Mouse (Mus musculus) midbrain, embryonic 16.5 days (tissue): ENCODE results near the gene Ifi207. TPM values are rescaled to one million over a fixed set of nuclear protein-coding genes. Genes with fewer than 3 reads are reported as not detected.
"Not testable (repeated sequence)": the region's sequence is repeated elsewhere in the genome, so short reads cannot be mapped to it uniquely, and the experiment has no call there.

Experiments used
- ATAC-seq: fragments of 200-750 bp; cut with Nextera tagmentation; 2 replicates; pipeline ENCODE4 v1.8.0; 2017; ENCODE audit warnings: moderate TSS enrichment
- H3K27ac ChIP-seq: fragments of 300-500 bp; sonication (generic); 2 replicates; pipeline ENCODE4 v1.5.1; 2014; ENCODE audit warnings: mild to moderate bottlenecking, low read length, mixed read lengths
- H3K27me3 ChIP-seq: fragments of 300-500 bp; sonication (generic); 2 replicates; pipeline ENCODE4 v1.6.1; 2014; ENCODE audit warnings: low read depth, low read length, mixed read lengths; ENCODE audit not compliant: control insufficient read depth, insufficient read depth
- H3K36me3 ChIP-seq: fragments of 300-500 bp; sonication (generic); 2 replicates; pipeline ENCODE4 v1.6.1; 2014; ENCODE audit warnings: mild to moderate bottlenecking, low read length, moderate library complexity, mixed read lengths; ENCODE audit not compliant: control insufficient read depth, insufficient read depth
- H3K4me1 ChIP-seq: fragments of 300-500 bp; sonication (generic); 2 replicates; pipeline ENCODE4 v1.6.1; 2014; ENCODE audit warnings: mild to moderate bottlenecking, low read length, mixed read lengths; ENCODE audit not compliant: control insufficient read depth, insufficient read depth
- H3K4me2 ChIP-seq: fragments of 300-500 bp; sonication (generic); 2 replicates; pipeline ENCODE4 v1.6.1; 2014; ENCODE audit warnings: mild to moderate bottlenecking, low read length, mixed read lengths
- H3K4me3 ChIP-seq: fragments of 300-500 bp; sonication (generic); 2 replicates; pipeline ENCODE4 v1.5.1; 2014; ENCODE audit warnings: low read depth, mild to moderate bottlenecking, low read length, moderate library complexity, mixed read lengths
- H3K9ac ChIP-seq: fragments of 300-500 bp; sonication (generic); 2 replicates; pipeline ENCODE4 v1.6.1; 2014; ENCODE audit warnings: low read depth, low read length, mixed read lengths
- H3K9me3 ChIP-seq: fragments of 300-500 bp; sonication (generic); replicated peaks from 2 replicates; pipeline ENCODE4 v1.6.1; 2014; ENCODE audit warnings: mild to moderate bottlenecking, low read length, mixed read lengths; ENCODE audit not compliant: control insufficient read depth, poor library complexity, severe bottlenecking
- WGBS: fragments of 180-500 bp; shearing (Covaris S2); extraction: QIAGEN DNeasy Blood & Tissue Kit; methylation state at CpG from one replicate; pipeline ENCODE4 v1.1.7; 2014; 5-methylcytosine and 5-hydroxymethylcytosine counted together
- polyA plus RNA-seq: library from polyadenylated mRNA; unstranded; fragments of >200 nt; fragmentation: Nextera tagmentation; extraction: Ambion mirVana; gene quantifications from 2 replicates; pipeline ENCODE4 v1.2.1, GENCODE M21; 2015

Ifi207 gene
- polyA plus RNA-seq = 0.16 and 0.24 TPM in 2 replicates

DNA sequence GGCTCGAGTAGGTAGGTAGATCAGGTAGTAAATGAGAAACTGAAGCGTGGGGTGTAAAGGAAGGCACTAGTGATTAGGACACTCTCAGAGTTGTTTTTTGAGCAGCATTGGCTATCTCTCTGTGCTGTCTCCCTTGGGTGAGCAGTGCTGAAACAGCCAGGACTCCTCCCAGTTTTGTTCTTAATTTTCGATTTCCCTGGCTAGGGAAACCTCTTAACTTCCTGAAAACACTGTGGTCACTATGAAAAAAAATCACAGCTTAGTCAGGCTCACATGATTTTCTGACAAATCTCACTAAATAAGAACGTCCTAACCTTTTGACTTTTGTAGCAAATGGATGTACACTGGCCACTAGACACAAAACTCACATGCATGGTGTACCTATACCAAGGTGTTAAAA is at the start of gene Ifi207:
Gene Ifi207, minus strand, starts transcription at position 92 of the 400 bp plus-strand sequence.
- Histone ChIP-seq H3K4me1 (no peaks in the 10 kb centered on the region), H3K4me3 (no peak within 1 kb of the TSS), H3K4me2 (no peak within 1 kb of the TSS), H3K27ac (no peak within 1 kb of the TSS), H3K9ac (no peak within 1 kb of the TSS), H3K9me3 (no peaks in the 10 kb centered on the region), H3K27me3 (no peaks in the 10 kb centered on the region), H3K36me3 (no peaks in the 10 kb centered on the region)
- no peak for ATAC-seq
- 83% methylated on average over 4 of the region's 4 CpGs for WGBS

DNA sequence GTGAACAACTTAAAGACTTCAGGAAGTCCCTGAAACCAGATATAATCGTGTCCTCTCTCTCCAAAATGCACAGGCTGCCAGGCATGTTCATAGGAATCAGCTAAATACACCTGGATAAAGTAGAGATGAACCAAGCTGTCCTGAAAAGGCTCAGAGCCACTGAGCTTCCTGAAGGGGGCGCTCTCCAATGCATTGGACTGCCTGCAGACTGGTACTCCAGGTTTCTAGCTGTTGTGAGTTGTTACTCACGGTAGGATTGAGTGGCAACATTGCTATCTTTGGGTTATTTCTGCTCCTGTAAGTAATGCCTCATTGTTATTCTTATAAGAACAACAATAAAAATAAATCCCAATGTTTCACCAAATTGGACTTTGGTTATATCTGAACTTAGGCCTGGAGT is 31.9 kb upstream of the Ifi207 start:
- H3K9ac ChIP-seq, H3K4me3 ChIP-seq, H3K4me1 ChIP-seq, H3K9me3 ChIP-seq, H3K4me2 ChIP-seq, H3K27ac ChIP-seq, ATAC-seq, H3K27me3 ChIP-seq, H3K36me3 ChIP-seq: not testable (repeated sequence)
- 81% methylated on average over 2 of the region's 3 CpGs for WGBS

DNA sequence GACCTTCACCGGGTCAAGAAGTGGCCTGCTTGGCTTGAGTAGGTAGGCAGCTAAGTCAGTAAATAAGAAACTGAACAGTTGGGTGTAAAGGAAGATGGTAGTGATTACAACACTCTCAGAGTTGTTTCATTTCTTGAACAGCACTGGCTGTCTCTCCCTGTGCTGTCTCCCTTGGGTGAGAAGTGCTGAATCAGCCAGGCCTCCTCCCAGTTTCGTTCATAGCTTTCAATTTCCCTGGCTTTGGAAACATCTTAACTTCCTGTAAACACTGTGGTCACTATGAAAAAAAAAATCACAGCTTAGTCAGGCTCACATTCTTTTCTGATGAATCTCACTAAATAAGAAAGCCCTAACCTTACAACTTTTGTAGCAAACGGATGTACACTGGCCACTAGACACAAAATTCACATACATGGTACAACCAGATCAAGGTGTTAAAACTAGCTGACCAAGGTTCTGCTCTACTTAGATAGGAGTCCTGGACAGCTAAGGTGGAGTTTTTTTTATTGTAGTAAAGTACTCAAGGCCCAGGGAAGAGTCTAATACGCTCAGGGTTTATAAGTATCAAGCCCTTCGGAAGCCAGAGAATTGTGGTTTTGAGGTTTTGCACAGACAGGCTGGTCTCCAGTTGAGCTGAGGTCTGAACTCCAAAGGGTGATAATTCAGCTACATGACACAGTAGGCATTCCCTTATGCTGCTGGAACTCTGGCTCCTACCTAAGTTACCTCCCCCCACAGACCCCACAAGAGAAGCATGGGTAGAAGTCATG is 25.5 kb upstream of the Ifi207 start, which contains the start of gene Ifi204:
Gene Ifi204, minus strand, starts transcription at position 96 of the 770 bp plus-strand sequence.
- not testable (repeated sequence) for H3K9me3 ChIP-seq, H3K4me1 ChIP-seq, ATAC-seq, H3K27ac ChIP-seq, H3K36me3 ChIP-seq, H3K4me3 ChIP-seq, H3K9ac ChIP-seq, H3K4me2 ChIP-seq, H3K27me3 ChIP-seq
- 90% methylated on average over 5 of the region's 5 CpGs for WGBS

DNA sequence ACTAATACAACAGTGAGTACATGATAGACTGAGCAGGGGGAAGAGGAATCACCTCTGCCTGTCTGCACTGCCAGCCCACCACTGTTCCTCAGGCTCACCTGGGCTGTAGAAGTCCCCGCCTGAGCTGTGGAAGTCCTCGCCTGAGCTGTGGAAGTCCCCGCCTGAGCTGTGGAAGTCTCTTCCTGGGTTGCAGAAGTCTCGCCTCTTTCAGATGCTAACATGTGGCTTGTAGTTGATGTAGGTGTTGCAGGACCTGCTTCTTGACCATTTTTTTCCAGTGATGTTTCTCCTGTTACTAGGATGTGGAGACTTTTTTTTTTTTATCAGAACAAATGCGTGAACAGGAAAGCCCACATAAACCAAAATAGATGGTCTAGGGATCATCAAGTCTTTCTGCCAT is 18.5 kb upstream of the Ifi207 start:
- ATAC-seq, H3K36me3 ChIP-seq, H3K4me1 ChIP-seq, H3K27ac ChIP-seq, H3K4me2 ChIP-seq, H3K9ac ChIP-seq, H3K27me3 ChIP-seq, H3K9me3 ChIP-seq, H3K4me3 ChIP-seq: not testable (repeated sequence)
- 97% methylated on average over 4 of the region's 5 CpGs for WGBS

DNA sequence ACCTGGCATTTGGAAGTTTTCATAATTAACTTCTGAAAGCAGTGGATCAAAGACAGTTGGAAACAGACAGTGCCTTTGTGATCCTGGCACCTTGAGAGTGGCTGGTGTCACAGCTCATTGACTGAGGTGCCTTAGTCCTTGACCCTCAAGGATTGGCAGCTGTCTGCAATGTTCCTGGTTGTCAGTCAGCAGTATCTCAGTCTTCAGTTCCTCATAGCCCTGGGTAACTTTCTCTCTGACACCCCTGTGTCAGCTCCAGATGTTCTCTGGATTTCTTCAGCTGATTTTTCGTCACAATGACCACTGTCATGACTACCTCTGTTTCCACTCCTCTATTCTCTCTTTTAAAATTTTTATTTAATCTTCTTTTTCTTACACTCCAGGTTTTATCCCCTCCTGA is 715 bp upstream of the Ifi207 start:
- H3K27me3 ChIP-seq = no peaks in the 10 kb centered on the region
- H3K36me3 ChIP-seq = no peaks in the 10 kb centered on the region
- H3K4me3 ChIP-seq = no peak overlapping the region
- H3K4me1 ChIP-seq = no peaks in the 10 kb centered on the region
- no peak for ATAC-seq
- no peak overlapping the region for H3K9ac ChIP-seq
- H3K4me2 ChIP-seq = no peak overlapping the region
- no peak overlapping the region for H3K27ac ChIP-seq
- 86% methylated on average over 1 of the region's 1 CpGs for WGBS
- H3K9me3 ChIP-seq = no peaks in the 10 kb centered on the region

DNA sequence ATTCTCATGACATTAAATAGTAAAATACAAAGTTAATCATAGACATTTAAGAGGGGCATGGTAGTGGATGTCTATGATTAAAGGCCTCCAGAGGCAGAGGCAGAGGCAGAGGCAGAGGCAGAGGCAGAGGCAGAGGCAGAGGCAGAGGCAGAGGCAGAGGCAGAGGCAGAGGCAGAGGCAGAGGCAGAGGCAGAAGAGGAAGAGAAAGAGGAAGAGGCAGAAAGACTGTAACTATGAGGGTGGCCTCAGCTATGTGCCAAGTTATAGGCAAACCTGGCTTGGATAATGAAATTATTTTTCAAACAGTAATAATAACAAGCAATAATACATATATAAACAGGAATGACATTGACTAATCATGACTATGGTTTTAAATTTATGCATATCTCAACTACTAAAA is 1.0 kb downstream of the Ifi207 start:
- H3K4me3 ChIP-seq = no peak overlapping the region
- no peaks in the 10 kb centered on the region for H3K4me1 ChIP-seq
- H3K36me3 ChIP-seq = no peaks in the 10 kb centered on the region
- no peaks in the 10 kb centered on the region for H3K9me3 ChIP-seq
- no peaks in the 10 kb centered on the region for H3K27me3 ChIP-seq
- H3K9ac ChIP-seq = no peak overlapping the region
- H3K4me2 ChIP-seq = no peak overlapping the region
- no peak overlapping the region for H3K27ac ChIP-seq
- no peak for ATAC-seq

DNA sequence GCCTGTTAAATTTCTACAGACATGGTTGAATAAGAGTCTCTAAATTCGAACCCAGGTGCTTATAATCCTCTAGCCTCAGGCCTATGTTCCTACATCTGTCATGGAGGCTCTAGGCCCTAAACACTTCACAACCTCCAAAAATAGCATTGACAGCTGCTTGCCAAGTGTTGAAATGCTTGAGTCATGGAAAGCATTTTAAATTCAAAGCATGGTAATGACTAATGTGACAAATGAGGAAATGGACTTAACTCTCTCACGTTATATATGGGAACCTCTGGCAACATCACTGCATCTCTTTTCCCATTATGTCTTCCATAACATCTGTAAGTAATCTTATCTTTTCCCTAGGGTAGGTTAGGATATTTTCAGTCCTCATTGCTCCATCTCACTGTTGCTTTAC is 4.6 kb downstream of the Ifi207 start:
- H3K9me3 ChIP-seq = no peaks in the 10 kb centered on the region
- no peak overlapping the region for H3K4me2 ChIP-seq
- no peak overlapping the region for H3K27ac ChIP-seq
- no peak overlapping the region for H3K4me3 ChIP-seq
- no peaks in the 10 kb centered on the region for H3K36me3 ChIP-seq
- H3K9ac ChIP-seq = no peak overlapping the region
- ATAC-seq = no peak
- 77% methylated on average over 2 of the region's 2 CpGs for WGBS
- H3K27me3 ChIP-seq = no peaks in the 10 kb centered on the region
- no peaks in the 10 kb centered on the region for H3K4me1 ChIP-seq

DNA sequence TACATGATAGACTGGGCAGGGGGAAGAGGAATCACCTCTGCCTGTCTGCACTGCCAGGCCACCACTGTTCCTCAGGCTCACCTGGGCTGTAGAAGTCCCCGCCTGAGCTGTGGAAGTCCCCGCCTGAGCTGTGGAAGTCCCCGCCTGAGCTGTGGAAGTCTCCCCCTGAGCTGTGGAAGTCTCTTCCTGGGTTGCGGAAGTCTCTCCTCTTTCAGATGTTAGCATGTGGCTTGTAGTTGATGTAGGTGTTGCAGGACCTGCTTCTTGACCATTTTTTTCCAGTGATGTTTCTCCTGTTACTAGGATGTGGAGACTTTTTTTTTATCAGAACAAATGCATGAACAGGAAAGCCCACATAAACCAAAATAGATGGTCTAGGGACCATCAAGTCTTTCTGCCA is 6.5 kb downstream of the Ifi207 start:
- not testable (repeated sequence) for H3K9me3 ChIP-seq, H3K4me3 ChIP-seq, H3K9ac ChIP-seq, H3K27ac ChIP-seq, H3K4me2 ChIP-seq, H3K4me1 ChIP-seq, ATAC-seq, H3K27me3 ChIP-seq, H3K36me3 ChIP-seq
- WGBS = 85% methylated on average over 4 of the region's 4 CpGs

DNA sequence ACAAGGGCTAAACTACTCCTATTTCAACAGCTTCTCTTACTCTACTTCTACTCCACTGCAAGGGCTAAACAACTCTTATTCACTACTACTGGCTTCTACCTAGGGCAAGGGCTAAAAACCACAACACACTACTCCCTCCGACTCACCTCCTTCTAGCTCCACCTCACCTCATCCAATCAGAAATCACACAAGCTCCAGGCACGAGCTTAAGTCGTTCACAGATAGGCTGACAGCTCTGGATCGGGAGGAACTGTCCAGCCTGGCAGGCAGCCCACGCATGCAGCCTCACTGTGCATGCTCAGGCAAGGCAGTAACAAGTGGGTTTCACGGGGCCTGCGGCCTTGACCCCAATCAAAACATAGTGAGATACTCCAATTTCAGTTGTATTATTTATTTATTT is 8.3 kb downstream of the Ifi207 start:
- 47% methylated on average over 7 of the region's 7 CpGs for WGBS

More for the DNA sequence above, 8.3 kb downstream of the Ifi207 start:
- Histone ChIP-seq H3K36me3 (no peaks in the 10 kb centered on the region), H3K4me2 (no peak overlapping the region), H3K4me1 (no peaks in the 10 kb centered on the region), H3K4me3 (no peak overlapping the region), H3K9ac (no peak overlapping the region), H3K27ac (no peak overlapping the region), H3K27me3 (no peaks in the 10 kb centered on the region), H3K9me3 (no peaks in the 10 kb centered on the region)
- no peak for ATAC-seq
